Mouse (Mus musculus): ENCODE measurements around the gene Cenpm. TPM values are rescaled to one million over a fixed set of nuclear protein-coding genes. Genes with fewer than 3 reads are reported as not detected.

Cenpm gene
- polyA plus RNA-seq, 1 experiment from 2014 or later = 86.0 TPM

DNA sequence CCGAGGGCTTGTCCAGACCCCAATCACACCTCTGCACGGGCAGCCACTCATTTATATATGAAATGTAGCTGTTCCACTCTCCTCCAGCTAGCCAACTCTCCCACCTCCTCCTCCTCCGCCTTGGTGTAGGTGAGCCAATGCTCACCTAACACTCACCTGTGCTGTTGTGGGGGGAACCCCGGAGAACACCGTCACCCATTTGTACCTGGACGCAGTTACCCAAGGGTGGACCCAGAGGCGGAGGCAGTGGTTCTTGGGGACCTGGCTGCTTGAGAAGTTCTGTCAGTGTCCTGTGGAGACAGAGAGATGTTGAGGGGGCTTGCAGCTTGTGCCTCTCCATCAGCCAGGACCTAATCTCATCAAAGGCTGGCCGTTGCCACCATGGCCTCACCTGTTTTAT is 36.2 kb downstream of the Cenpm start:
- no peak overlapping the region for H3K4me3 ChIP-seq
- WGBS = 83% methylated on average over 8 of the region's 8 CpGs
- no peak overlapping the region for H3K27ac ChIP-seq
- H3K4me1 ChIP-seq = peaks cover 47% of the 10 kb centered on the region
- no peaks in the 10 kb centered on the region for H3K9me3 ChIP-seq (replicated peaks)
- DNase-seq (ENCODE audit: low spot score) = no peak
- H3K36me3 ChIP-seq = peaks cover 39% of the 10 kb centered on the region
- H3K27me3 ChIP-seq (ENCODE audit: low read depth, poor library complexity, severe bottlenecking) = peaks cover 92% of the 10 kb centered on the region

DNA sequence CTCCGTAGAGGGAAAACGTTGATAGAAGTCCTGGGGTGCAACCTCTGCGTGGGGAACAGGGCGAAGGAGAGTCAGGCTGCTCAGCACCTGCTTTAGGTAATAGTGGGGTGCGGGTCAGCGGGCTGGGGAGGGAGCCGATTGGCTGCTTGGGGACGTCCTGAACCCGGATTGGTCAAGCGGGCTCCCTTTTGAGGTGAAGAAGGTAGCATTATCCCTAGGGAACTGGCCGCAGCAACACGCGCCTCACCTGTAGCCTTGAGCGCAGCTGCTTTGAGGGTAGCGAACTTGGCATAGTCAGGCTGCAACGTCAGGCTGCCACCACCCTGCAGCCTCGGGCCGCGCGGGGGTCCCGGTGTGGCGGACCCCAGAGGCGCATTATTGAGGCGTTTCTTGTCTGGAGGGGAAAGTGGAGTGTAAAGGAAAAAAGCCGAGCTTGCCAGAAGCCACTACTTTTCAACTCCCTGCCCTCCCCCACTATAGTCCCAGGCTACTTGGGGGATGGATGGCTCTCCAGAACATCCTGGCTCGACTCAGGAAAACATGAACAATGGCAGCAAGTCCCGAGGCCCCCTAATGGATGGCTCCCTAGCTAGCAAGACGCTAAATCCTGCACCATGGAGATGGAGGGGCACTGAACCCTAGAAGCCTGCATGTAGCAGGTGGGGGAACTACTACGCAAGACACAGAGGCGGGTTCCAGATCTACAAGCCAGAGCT is 36.9 kb downstream of the Cenpm start:
- peaks cover 42% of the 10 kb centered on the region for H3K4me1 ChIP-seq
- peak overlapping the region; percentile 18; the same call in 1 of the 2 replicates for H3K4me3 ChIP-seq
- DNase-seq (ENCODE audit: low spot score) = no peak
- H3K9me3 ChIP-seq (replicated peaks) = no peaks in the 10 kb centered on the region
- no peak overlapping the region for H3K27ac ChIP-seq
- 10% methylated on average over 30 of the region's 30 CpGs for WGBS
- peaks cover 46% of the 10 kb centered on the region for H3K36me3 ChIP-seq
- H3K27me3 ChIP-seq (ENCODE audit: low read depth, poor library complexity, severe bottlenecking) = peaks cover 85% of the 10 kb centered on the region

DNA sequence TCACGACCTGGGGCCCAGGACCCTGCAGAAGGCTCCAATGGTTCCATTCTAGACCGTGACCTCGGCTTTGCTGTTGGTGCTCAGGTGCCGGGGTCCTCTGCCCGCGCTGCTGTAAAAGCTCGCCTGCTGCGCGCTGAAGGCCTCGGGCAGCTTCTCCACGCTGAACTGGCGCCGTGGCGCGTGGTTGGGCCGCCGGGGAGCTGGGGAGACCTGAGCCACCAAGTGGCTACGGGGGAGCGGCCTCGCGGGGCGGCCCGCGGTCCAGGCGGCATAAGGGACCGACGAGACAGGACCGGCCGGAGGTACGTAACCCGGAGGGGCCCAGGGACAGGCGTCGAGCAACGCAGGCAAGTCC is 37.5 kb downstream of the Cenpm start:
- H3K4me1 ChIP-seq = peaks cover 36% of the 10 kb centered on the region
- H3K27me3 ChIP-seq (ENCODE audit: low read depth, poor library complexity, severe bottlenecking) = peaks cover 80% of the 10 kb centered on the region
- no peaks in the 10 kb centered on the region for H3K9me3 ChIP-seq (replicated peaks)
- no peak for DNase-seq (ENCODE audit: low spot score)
- H3K27ac ChIP-seq = no peak overlapping the region
- 9% methylated on average over 34 of the region's 34 CpGs for WGBS
- H3K36me3 ChIP-seq = peaks cover 52% of the 10 kb centered on the region
- H3K4me3 ChIP-seq = peak overlapping the region; percentile 18; the same call in 1 of the 2 replicates

DNA sequence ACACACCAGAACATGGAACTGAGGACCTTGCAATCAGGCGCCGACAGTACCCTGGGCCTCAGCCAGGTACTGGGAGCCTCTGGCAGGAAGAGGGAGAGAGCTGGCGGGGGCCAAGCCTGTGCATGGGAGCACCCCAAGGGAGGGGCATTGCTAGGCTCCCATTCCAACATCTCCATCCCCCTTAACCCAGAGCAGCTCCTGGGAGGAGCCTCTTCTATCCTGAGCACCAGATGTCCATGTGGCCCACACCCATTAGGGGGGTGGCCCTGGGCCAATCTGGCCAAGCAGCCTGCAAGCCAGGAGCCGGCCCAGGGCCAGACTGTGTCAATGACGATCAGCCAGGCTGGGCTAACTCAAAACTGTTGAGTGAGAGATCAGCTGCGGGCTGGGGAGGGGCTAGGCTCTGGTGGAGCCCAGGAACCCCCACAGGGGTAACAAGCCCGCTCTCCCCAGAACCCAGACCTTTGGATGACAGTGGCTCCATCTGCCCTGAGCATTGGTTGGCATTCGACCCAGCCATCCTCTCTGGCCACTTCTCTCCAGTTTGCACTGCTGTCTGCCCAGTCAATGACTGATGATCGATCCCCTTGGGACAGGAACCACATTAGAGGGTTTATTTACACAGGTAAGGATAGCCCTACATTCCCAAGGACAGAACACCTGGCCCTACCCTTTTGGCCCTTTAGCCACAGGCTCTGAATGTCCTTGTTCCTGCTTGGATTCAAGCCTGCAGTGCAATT is 38.0 kb downstream of the Cenpm start:
- Histone ChIP-seq H3K4me1 (peaks cover 31% of the 10 kb centered on the region), H3K36me3 (peaks cover 57% of the 10 kb centered on the region), H3K27ac (no peak overlapping the region), H3K9me3 (replicated peaks) (no peaks in the 10 kb centered on the region), H3K27me3 (ENCODE audit: low read depth, poor library complexity, severe bottlenecking) (peaks cover 74% of the 10 kb centered on the region), H3K4me3 (no peak overlapping the region)
- WGBS = 51% methylated on average over 9 of the region's 9 CpGs
- no peak for DNase-seq (ENCODE audit: low spot score)

DNA sequence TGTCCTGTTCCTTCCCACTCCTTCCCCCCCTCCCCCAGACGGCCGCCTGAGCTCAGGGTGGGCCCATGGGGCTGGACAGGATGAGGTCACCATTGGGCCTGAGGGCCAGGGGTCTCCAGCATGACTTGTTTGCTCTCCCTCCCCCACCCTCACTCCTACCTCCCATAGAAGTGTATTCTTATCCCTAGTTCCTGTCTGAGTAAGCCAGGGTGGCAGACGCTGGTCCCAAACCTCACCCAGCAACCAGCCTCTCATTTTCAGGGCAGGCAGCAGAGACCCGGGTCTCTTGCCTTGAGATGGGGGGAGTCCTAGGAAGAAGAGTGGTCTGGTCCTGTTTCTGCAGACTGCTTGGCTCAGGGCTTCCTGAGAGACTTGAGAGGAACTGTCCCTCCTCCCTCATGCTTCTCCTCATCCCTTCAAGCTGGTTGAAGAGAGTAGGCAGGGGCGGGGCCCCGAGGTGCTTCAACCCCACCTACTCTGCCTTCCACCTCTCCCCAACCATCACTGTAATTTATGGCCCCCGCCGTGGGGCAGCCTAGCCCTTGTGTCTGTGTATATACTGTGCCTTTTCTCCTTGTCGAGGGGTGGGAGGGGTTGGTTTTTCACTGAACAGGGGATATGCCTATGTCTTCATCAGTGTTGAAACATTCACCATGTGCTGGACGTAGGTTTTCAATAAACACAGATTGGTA is 39.7 kb downstream of the Cenpm start:
- WGBS = 57% methylated on average over 10 of the region's 10 CpGs
- H3K9me3 ChIP-seq (replicated peaks) = no peaks in the 10 kb centered on the region
- peaks cover 26% of the 10 kb centered on the region for H3K4me1 ChIP-seq
- H3K4me3 ChIP-seq = no peak overlapping the region
- H3K27ac ChIP-seq = no peak overlapping the region
- DNase-seq (ENCODE audit: low spot score) = no peak
- H3K36me3 ChIP-seq = peaks cover 74% of the 10 kb centered on the region
- peaks cover 57% of the 10 kb centered on the region for H3K27me3 ChIP-seq (ENCODE audit: low read depth, poor library complexity, severe bottlenecking)

DNA sequence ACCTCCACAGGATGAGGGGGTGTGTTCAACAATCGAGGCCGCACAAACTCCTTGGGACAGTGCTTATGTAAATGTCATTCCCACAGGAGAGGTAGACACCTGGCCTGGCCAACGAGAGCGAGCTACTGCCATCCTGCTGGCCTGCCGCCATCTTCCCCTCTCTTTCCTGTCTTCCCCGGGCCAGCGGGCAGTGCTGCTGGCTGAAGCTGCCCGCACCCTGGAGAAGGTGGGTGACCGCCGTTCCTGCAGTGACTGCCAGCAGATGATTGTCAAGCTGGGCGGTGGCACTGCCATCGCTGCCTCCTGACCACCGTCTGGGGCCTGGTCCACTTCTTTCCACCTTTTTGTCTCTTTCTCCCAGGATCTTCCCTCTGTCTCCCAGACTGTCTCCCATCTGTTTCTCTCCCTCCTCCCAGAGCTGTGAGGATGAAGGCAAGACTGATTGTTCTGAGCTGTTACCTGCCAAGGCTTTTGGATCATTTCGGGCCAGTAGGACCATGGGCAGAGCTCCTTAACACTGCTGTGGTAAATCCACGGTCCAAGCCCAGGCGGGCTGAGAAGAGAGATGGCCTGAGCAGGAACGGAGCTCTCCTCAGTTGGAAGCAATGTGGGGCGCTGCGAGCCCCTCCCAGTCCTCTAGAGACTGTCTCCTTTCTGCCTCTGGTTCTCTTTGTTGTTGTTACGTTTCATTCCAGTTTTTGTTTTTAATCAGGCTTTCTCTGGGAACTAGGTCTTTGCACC is 40.8 kb downstream of the Cenpm start:
- no peaks in the 10 kb centered on the region for H3K9me3 ChIP-seq (replicated peaks)
- no peak for DNase-seq (ENCODE audit: low spot score)
- H3K4me3 ChIP-seq = no peak overlapping the region
- 87% methylated on average over 20 of the region's 20 CpGs for WGBS
- H3K27me3 ChIP-seq (ENCODE audit: low read depth, poor library complexity, severe bottlenecking) = peaks cover 47% of the 10 kb centered on the region
- peaks cover 26% of the 10 kb centered on the region for H3K4me1 ChIP-seq
- no peak overlapping the region for H3K27ac ChIP-seq
- peaks cover 85% of the 10 kb centered on the region for H3K36me3 ChIP-seq

DNA sequence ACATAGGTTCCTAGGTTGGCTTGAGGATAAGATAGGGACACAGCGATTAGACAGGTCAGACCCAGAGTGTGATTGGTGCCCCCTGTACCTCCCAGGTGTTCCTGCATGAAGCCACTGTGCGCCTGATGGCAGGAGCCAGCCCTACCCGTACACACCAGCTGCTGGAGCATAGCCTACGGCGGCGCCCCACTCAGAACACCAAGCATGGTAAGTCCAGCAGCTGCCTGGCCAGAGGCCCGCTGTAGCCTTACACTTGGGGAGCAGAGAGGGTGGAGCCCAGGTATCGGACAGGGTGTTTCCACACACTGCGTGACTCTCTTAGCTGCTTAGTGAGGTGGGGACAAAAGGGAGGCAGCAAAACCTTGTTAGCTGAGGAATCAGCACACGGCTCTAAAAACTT is 41.5 kb downstream of the Cenpm start:
- Histone ChIP-seq H3K9me3 (replicated peaks) (no peaks in the 10 kb centered on the region), H3K27ac (no peak overlapping the region), H3K36me3 (peaks cover 90% of the 10 kb centered on the region), H3K4me3 (no peak overlapping the region), H3K27me3 (ENCODE audit: low read depth, poor library complexity, severe bottlenecking) (peaks cover 40% of the 10 kb centered on the region), H3K4me1 (peaks cover 26% of the 10 kb centered on the region)
- 94% methylated on average over 10 of the region's 10 CpGs for WGBS
- no peak for DNase-seq (ENCODE audit: low spot score)

DNA sequence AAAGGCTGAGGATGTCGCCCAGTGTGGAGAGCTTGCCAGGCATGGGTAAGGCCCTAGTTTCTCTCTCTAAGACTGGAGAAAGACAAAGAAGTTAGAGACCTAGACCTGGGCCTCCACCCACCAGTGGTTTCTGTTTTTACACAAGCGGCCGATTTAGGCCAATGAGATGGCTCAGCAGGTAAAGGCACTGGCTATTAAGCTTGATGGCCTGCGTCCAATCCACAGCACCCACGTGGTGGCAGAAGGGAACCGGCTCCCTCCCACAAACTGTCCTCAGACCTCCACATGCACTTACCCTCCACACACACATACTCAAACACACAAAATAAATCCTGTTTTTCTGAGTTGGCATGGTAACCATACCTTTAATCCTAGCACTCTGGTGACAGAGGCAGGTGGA is 42.5 kb downstream of the Cenpm start:
- H3K27ac ChIP-seq = no peak overlapping the region
- no peaks in the 10 kb centered on the region for H3K9me3 ChIP-seq (replicated peaks)
- WGBS = 91% methylated on average over 6 of the region's 6 CpGs
- peaks cover 19% of the 10 kb centered on the region for H3K4me1 ChIP-seq
- H3K27me3 ChIP-seq (ENCODE audit: low read depth, poor library complexity, severe bottlenecking) = peaks cover 30% of the 10 kb centered on the region
- no peak overlapping the region for H3K4me3 ChIP-seq
- H3K36me3 ChIP-seq = peaks cover 99% of the 10 kb centered on the region
- DNase-seq (ENCODE audit: low spot score) = no peak

DNA sequence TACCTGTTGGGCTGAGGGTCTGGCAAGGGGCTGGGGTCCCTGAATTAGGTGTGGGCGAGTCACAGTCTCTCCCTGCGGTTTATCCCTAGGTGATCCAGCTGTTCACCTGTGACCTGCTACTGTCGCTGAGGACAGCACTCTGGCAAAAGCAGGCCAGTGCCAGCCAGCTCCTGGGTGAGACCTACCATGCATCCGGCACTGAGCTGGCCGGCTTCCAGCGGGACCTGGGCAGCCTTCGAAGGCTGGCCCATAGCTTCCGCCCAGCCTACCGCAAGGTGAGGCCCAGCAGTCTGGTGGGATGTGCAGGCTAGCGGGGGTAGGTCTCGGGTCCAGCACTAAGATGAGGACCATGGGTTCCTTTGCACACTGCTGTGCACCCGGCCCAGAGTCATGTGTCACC is 45.0 kb downstream of the Cenpm start:
- 90% methylated on average over 12 of the region's 12 CpGs for WGBS
- Histone ChIP-seq H3K27me3 (ENCODE audit: low read depth, poor library complexity, severe bottlenecking) (peaks cover 4% of the 10 kb centered on the region), H3K4me3 (no peak overlapping the region), H3K27ac (peak overlapping the region; percentile 14; the same call in 1 of the 2 replicates), H3K9me3 (replicated peaks) (no peaks in the 10 kb centered on the region), H3K36me3 (peaks cover 100% of the 10 kb centered on the region), H3K4me1 (peaks cover under 1% of the 10 kb centered on the region; the same call in 1 of the 2 replicates)
- DNase-seq (ENCODE audit: low spot score) = no peak

DNA sequence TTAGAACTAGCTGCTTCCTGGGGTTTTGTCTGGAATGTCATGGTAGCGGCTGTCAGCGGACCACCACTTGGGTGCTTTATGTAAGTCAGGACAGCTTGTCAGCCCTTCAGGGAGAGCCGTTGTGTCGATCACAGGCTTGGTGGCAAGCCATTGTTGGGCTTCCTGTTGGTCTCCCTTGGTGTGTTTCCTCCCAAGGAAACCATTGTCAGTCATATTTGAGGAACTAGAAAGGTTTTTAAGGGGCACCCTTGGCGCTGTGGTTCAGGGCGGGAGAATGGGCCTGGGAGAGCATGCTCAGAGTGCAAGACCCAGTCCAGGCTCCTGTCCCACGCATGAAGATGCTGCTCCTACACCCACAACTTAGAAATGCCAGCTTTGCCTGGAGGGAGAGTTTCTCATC is 46.2 kb downstream of the Cenpm start:
- Histone ChIP-seq H3K9me3 (replicated peaks) (no peaks in the 10 kb centered on the region), H3K27me3 (ENCODE audit: low read depth, poor library complexity, severe bottlenecking) (no peaks in the 10 kb centered on the region), H3K4me3 (no peak overlapping the region), H3K27ac (no peak overlapping the region), H3K36me3 (peaks cover 100% of the 10 kb centered on the region), H3K4me1 (no peaks in the 10 kb centered on the region)
- DNase-seq (ENCODE audit: low spot score) = no peak
- 94% methylated on average over 7 of the region's 7 CpGs for WGBS

DNA sequence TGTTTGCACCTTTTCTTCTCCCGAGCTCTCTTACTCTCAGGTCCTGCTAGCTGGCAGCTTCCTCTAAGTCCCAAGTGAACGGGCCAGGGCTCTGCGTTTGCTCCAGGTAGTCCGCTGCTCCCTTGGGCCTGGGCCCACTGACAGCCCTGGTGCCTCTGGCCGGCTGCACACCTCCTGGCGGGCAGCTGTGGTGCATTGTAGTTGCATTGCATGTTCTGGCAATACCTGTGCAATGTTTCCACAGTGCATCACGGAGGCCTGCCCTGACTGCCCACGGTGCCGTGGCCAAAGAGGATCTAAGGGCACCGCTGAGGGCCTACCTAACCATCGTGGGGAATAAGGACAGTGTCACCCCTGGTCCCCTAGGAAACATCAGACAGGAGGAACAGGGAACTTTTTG is 46.6 kb downstream of the Cenpm start:
- peaks cover 100% of the 10 kb centered on the region for H3K36me3 ChIP-seq

DNA sequence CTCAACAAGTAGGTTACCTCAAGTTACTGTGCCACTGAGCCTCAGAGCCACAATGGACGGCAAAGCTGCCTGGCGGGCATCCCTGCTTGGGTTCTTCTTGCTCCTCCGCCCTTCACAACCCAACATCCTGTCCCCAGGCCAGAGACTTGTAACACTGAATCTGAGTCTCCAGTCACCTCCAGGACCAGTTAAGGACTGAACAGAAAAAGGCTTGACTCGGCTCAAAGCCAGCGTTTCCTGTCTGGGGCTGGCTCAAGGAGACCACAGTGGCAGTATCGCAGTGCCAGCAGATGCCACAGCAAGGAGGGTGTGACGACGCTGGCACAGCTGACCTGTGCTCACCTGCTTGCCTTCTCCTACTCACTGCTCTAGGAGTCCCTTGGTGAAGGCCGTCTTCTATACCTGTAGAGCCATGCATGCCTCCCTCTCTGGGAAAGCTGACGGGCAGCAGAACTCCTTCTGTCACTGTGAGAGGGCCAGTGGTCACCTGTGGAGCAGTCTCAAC is 47.2 kb downstream of the Cenpm start:
- DNase-seq (ENCODE audit: low spot score) = no peak
- Histone ChIP-seq H3K27me3 (ENCODE audit: low read depth, poor library complexity, severe bottlenecking) (no peaks in the 10 kb centered on the region), H3K9me3 (replicated peaks) (no peaks in the 10 kb centered on the region), H3K4me1 (no peaks in the 10 kb centered on the region), H3K36me3 (peaks cover 100% of the 10 kb centered on the region), H3K27ac (no peak overlapping the region), H3K4me3 (no peak overlapping the region)
- 96% methylated on average over 10 of the region's 10 CpGs for WGBS

More for the DNA sequence above, 46.6 kb downstream of the Cenpm start:
- Histone ChIP-seq H3K27ac (no peak overlapping the region), H3K27me3 (ENCODE audit: low read depth, poor library complexity, severe bottlenecking) (no peaks in the 10 kb centered on the region), H3K9me3 (replicated peaks) (no peaks in the 10 kb centered on the region), H3K4me3 (no peak overlapping the region), H3K4me1 (no peaks in the 10 kb centered on the region)
- no peak for DNase-seq (ENCODE audit: low spot score)
- WGBS = 94% methylated on average over 11 of the region's 11 CpGs

Measured in limb, embryonic 10.5 days (tissue).